Mouse (Mus musculus): ENCODE measurements at regions not wholly inside any gene's neighbourhood (a gene's known extent, or its start where the extent isn't known, plus 50 kb on each side); places are given as distances from the start of the nearest gene placed in this dataset.

- TF ChIP-seq USF2 (IDR thresholded peaks at IDR 0.05; ENCODE audit: borderline replicate concordance in 1 of 2, insufficient read depth in 1 of 2, low read depth in 1 of 2, low read length in 2 of 2), result no peak
- TF ChIP-seq CTCF (IDR thresholded peaks at IDR 0.05 in 2 of 3, conservative IDR thresholded peaks at IDR 0.05 in 1 of 3; ENCODE audit: control insufficient read depth in 1 of 3, insufficient read depth in 1 of 3, low read depth in 2 of 3, low read length in 3 of 3, poor library complexity in 1 of 3, severe bottlenecking in 1 of 3), result no peak
- TF ChIP-seq POLR2A (IDR thresholded peaks at IDR 0.05; ENCODE audit: control insufficient read depth in 1 of 2, insufficient read depth in 1 of 2, low read depth in 1 of 2, low read length in 2 of 2, poor library complexity in 1 of 2), result no peak
- no peak for TF ChIP-seq ZKSCAN1 (IDR thresholded peaks at IDR 0.05; ENCODE audit: low read depth, low read length)
- TF ChIP-seq NELFE (IDR thresholded peaks at IDR 0.05; ENCODE audit: low read depth, low read length), result no peak
- TF ChIP-seq MAX (IDR thresholded peaks at IDR 0.05; ENCODE audit: low read length), result no peak
- TF ChIP-seq ZC3H11A (IDR thresholded peaks at IDR 0.05; ENCODE audit: low read depth, low read length), result no peak
- TF ChIP-seq MAFK (IDR thresholded peaks at IDR 0.05; ENCODE audit: borderline replicate concordance, low read depth, low read length), result no peak
- TF ChIP-seq MYC (IDR thresholded peaks at IDR 0.05; ENCODE audit: low read depth, low read length), result no peak
Measured at GRCm38 (mm10) chr16:66117930-66118329, 302.9 kb downstream of the Vgll3 start.

Data from MEL (cell line).